Mouse (Mus musculus): ENCODE results near the gene Ly6g6f. TPM values are rescaled to one million over a fixed set of nuclear protein-coding genes. Genes with fewer than 3 reads are reported as not detected.
"Not testable (repeated sequence)": the region's sequence is repeated elsewhere in the genome, so short reads cannot be mapped to it uniquely, and the experiment has no call there.

Gene Ly6g6f
- 0.12 TPM in 1 of 2 replicates, not detected in the other for polyA plus RNA-seq (2015; fragmentation: Nextera tagmentation; extraction: Ambion mirVana)

- no peak for DNase-seq (ENCODE audit: low spot score)
These were observed at the start of gene Ly6g6f for GRCm38 (mm10) chr17:35085208-35085865. Gene Ly6g6f, minus strand, starts transcription at chr17:35085610.

DNA sequence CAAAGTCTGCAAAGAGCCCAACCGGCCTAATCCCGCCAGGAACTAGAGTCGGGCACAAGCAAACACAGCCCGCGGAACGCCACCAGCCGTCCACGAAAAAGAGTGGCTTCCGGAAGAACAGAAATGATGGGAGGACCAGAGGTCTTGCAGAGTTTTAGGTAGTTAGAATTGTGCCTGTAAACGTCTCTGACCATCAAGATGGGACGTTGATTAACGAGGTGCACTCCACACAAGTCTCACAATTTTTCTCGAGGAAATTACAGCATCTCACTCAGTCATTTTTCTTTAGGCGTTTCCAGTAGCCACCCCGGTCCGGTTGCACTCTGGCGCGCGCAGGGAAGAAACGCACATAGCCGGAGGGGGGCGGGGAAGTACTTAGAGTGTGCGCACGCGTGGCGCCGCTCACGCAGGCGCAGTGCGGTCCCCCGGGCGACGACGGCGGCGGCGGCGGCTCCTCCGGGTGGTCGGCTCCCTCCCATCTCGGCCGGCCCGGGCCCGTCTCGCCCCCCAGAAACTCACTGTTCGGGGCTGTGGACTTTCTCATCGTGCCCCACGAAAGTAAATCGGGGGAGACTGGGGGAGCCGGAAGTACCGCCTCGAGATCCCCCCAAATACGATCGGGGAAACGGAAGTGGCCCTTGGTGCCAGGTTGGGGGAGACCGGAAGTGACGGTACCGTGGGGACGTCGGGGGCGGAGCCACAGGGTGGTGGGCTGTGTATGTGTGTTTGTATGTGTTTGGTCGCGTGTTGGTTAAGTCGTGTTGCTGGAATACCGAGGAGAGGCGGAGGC, 49.6 kb upstream of the Ly6g6f start, which contains the start of gene Bag6:
Gene Bag6, plus strand, starts transcription at position 378 of the 790 bp plus-strand sequence.
- peak; percentile 96 for DNase-seq (ENCODE audit: low spot score)

DNA sequence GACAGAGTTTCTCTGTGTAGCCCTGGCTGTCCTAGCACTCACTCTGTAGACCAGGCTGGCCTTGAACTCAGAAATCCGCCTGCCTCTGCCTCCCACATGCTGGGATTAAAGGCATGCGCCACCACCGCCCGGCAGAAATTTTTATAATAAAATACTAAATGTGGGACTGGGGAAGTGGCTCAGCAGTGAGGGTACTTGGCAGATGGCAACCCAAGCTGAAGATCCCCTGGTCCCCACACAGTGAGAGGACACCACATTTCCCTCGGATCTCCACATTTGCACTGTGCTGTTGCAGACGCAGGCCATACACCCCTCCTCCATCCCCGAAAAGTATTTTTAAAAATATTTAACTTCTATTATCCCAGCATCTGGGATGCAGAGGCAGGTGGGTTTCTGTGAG, 48.1 kb upstream of the Ly6g6f start:
- DNase-seq (ENCODE audit: low spot score) = no peak

- no peak for DNase-seq (ENCODE audit: low spot score)
These were observed 46.8 kb upstream of the Ly6g6f start for GRCm38 (mm10) chr17:35132174-35132560.

- DNase-seq (ENCODE audit: low spot score) = no peak
These were observed 46.2 kb upstream of the Ly6g6f start, which contains the start of gene Apom for GRCm38 (mm10) chr17:35131500-35132173. Gene Apom, minus strand, starts transcription at chr17:35132050.

- DNase-seq (ENCODE audit: low spot score) = no peak
These were observed 45.6 kb upstream of the Ly6g6f start for GRCm38 (mm10) chr17:35131038-35131437.

GRCm38 (mm10) chr17:35128996-35129395, 43.6 kb upstream of the Ly6g6f start:
- no peak for DNase-seq (ENCODE audit: low spot score)

- no peak for DNase-seq (ENCODE audit: low spot score)
These were observed 41.6 kb upstream of the Ly6g6f start for GRCm38 (mm10) chr17:35127017-35127416.

DNA sequence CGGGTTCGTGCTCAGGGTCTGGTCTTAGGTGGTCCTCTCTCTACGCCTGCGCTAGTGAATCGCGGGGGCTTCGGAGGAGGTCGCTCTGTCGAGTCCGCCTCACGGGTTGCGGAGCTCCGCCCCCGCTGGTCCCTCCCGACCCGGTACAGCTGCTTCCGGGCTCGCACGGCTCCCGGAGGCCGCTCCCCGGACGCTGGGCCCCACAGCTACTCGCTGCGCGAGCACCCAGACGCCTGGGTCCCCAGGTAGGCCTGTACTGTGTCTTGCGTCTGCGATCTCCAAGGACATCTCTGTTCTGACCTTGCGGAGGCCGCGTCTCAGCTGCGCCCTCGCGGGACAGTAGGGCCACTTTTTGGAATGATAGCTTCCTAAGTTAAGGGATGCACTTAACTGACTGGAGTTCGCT, 40.8 kb upstream of the Ly6g6f start, which contains the start of gene D17H6S53E:
Gene D17H6S53E, plus strand, starts transcription at position 168 of the 406 bp plus-strand sequence.
- DNase-seq (ENCODE audit: low spot score) = peak; percentile 90

GRCm38 (mm10) chr17:35125578-35125977, 40.2 kb upstream of the Ly6g6f start:
- no peak for DNase-seq (ENCODE audit: low spot score)

DNA sequence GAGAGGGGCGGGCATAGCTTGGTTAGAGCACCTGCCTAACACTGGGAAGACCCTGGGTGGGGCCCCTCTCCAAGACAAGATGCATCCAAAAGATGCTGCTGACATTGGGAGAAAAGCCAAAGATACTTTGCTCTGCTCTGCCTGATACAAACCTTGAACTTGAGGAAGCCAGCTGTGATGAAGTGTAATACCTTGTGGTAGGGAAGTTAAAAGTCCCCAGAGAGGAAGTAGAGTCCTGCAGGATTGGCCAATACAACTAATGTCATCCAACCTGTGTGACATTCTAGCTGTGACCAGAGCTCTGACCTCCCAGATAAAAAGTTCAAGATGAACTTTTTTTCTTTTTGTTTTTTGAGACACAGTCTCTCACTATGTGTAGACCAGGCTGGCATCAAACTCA, 39.7 kb upstream of the Ly6g6f start:
- no peak for DNase-seq (ENCODE audit: low spot score)

DNA sequence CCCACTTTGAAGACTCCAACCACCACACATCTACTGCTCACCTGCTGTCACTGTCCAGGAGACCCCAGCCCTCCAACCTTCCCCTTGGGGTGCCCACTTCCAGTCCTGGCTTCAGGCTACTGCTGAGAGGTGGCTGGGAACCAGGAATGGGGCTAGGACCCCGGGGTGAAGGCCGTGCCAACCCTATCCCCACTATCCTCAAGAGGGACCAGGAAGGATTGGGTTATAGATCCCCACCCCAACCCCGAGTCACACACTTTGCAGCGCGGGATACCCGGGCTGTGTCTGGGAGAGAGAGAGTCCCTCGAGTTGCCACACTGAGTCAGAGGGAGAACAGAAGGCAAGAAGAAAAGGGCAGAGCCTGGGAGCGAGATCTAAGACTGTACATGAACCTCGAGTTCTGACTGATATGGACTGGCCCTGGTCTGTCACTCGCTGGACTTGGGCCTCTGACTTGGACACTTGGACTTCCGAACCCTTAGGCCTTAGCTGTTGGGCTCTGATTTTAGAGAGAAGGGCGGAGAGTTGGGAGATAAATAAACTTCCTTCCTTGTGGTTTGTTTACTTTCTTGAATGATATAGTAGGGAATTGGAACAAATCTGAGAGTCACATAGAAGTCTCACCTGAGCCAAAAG, 39.0 kb upstream of the Ly6g6f start:
- not testable (repeated sequence) for DNase-seq (ENCODE audit: low spot score)

GRCm38 (mm10) chr17:35123287-35123686, 37.9 kb upstream of the Ly6g6f start:
- DNase-seq (ENCODE audit: low spot score) = not testable (repeated sequence)

GRCm38 (mm10) chr17:35121871-35122303, 36.5 kb upstream of the Ly6g6f start, which contains the start of gene Csnk2b:
Gene Csnk2b, minus strand, starts transcription at chr17:35122053.
- peak; percentile 68 for DNase-seq (ENCODE audit: low spot score)

GRCm38 (mm10) chr17:35121143-35121799, 35.9 kb upstream of the Ly6g6f start, which contains the start of gene Gpank1:
Gene Gpank1, plus strand, starts transcription at chr17:35121455.
- peak; percentile 99 for DNase-seq (ENCODE audit: low spot score)

DNA sequence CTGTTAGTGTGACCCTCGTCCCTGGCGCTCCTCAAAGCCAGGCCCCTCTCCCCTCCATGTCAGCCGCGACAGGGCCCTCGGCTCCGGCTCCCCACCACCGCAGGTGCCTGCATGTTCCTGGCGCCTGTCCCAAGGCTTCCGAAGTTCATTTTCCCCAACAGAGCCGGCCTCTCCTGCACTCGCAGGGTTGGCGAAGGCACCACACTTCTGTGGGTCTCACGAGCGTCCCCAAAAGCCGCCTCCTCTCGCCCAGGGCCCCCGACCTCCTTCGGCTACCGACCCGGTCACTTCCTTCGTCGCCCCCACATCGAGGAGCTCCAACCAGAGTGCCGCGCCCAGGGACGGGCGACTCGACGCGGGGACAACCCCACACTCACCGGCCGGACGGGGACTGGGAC, 35.3 kb upstream of the Ly6g6f start:
- no peak for DNase-seq (ENCODE audit: low spot score)

DNA sequence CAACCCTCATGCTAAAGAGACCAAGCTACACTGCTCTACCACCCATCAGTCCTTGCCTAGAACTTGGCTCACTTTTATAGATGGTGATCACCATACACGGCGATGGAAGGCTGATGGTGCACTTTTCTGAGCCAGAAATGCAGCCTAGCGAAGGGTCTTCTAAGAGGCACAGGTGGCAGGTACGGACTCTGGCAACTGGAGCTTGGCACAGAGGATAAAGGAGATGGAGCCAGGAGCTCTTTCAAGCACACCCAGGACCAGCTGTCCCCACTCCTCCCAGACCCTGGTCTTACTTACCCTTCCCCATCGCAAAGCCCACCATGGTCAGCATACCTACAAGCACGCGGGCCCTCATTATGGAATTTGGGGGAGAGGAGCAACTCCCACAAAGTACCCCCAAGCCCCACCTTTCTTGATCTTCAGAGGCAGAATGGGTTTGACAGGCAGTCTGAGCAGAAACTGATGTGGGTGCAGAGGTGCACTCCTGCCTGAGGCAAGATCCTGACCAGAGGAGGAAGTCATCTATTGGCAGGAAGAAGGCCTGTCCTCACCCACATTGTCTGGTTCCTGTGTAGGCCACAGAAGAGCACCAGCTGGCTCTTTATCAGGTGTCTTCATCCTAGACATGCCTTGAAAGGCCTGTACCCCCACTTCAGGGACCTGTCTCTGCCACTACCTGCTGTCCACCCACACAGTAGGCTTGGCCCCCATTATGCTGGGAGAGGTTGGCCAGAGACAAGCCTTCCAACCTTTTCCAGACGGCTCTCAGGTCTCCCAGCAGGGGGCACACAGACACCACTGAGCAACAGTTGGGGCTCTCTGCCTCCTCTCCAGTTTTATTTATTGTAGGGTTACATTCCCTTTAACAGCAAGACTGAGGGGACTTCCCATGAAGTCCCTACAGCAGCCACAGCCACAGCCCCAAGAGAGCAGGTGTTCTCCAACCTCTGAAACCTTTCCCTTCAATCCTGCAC, 29.9 kb upstream of the Ly6g6f start, which contains the start of gene Ly6g5b:
Gene Ly6g5b, minus strand, starts transcription at position 383 of the 974 bp plus-strand sequence.
- peak; percentile 38 for DNase-seq (ENCODE audit: low spot score)

DNA sequence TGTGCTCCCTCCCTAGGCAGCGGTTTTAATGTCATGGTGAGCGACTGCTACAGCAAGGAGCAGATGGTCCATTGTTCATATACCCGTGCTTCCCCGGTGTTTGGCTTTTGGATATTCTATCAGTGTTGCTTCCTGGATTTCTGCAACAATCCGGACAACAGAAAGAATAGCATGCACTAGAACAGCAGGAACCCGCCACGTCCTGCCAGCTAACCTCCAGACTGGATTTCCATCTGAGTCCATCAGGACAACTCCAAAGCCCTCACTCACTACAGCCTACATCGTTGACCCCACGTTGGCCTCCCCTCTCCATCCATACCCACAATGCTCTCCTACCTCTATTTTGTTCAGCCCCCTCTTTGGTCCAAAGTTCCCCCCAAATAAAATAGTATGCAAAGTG, 26.4 kb upstream of the Ly6g6f start:
- DNase-seq (ENCODE audit: low spot score) = no peak

DNA sequence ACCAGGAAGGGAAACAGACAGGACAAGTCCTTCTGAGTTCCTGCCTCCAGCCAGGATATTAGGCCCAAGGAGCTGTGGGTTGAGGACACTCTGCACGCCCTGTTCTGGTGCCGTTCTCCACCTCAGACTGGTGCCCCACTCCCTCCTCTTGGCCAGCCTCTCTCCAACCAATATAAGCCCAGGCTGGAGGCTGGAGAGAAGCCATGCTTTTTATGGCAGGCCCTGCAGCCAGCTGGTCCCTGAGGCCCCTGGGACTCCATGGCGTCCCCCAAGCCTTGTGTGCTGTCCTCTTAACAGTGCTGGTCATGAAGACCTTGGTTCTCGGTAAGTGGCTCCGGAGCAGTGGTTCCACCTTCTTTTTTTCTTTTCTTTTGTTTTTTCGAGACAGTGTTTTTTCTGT, 22.7 kb upstream of the Ly6g6f start, which contains the start of gene Ly6g5c:
Gene Ly6g5c, plus strand, starts transcription at position 183 of the 400 bp plus-strand sequence.
- no peak for DNase-seq (ENCODE audit: low spot score)

Measured in thymus, postnatal 0 days (tissue).